Mouse (Mus musculus) urinary bladder, postnatal 0 days (tissue): Measurements from ENCODE around the gene Wscd1. TPM values are rescaled to one million over a fixed set of nuclear protein-coding genes. Genes with fewer than 3 reads are reported as not detected.

Experiments used
- polyA plus RNA-seq: library from polyadenylated mRNA; unstranded; fragments of >200 nt; fragmentation: Nextera tagmentation; extraction: Ambion mirVana; gene quantifications from 2 replicates; pipeline ENCODE4 v1.2.1, GENCODE M21; 2015

The Wscd1 gene
- 0.76 and 1.0 TPM in 2 replicates for polyA plus RNA-seq

GRCm38 (mm10) chr11:71749671-71750070 is at the start of gene Wscd1:
Gene Wscd1, plus strand, starts transcription at chr11:71749920.

